Mouse (Mus musculus): Measurements from ENCODE around the gene Dusp12. TPM values are rescaled to one million over a fixed set of nuclear protein-coding genes. Genes with fewer than 3 reads are reported as not detected.

The Dusp12 gene
- polyA plus RNA-seq, 1 experiment = 6.1 TPM

Other genes with a start within 250 kb of the Dusp12 start
- 2.0 and 4.3 TPM in 2 replicates for gene Olfml2b, start 241.0 kb downstream of the Dusp12 start, polyA plus RNA-seq (2012; ENCODE audit: insufficient read depth, insufficient read length, missing spikeins)
- gene Atf6, start 17.8 kb downstream of the Dusp12 start, polyA plus RNA-seq (2012; ENCODE audit: insufficient read depth, insufficient read length, missing spikeins) = 11.1 and 14.5 TPM in 2 replicates
- not detected in 2 replicates for gene Gm26620, start 475 bp downstream of the Dusp12 start, polyA plus RNA-seq (2012; ENCODE audit: insufficient read depth, insufficient read length, missing spikeins)
- gene Fcrlb, start 27.4 kb upstream of the Dusp12 start, polyA plus RNA-seq (2012; ENCODE audit: insufficient read depth, insufficient read length, missing spikeins) = not detected in 2 replicates
- 1.8 TPM in 1 of 2 replicates, not detected in the other for gene Fcrla, start 42.0 kb upstream of the Dusp12 start, polyA plus RNA-seq (2012; ENCODE audit: insufficient read depth, insufficient read length, missing spikeins)
- 11.0 and 11.9 TPM in 2 replicates for gene Fcgr2b, start 91.0 kb upstream of the Dusp12 start, polyA plus RNA-seq (2012; ENCODE audit: insufficient read depth, insufficient read length, missing spikeins)
- gene Fcgr4, start 133.4 kb upstream of the Dusp12 start, polyA plus RNA-seq (2012; ENCODE audit: insufficient read depth, insufficient read length, missing spikeins) = 2.2 and 3.9 TPM in 2 replicates
- 15.9 and 17.1 TPM in 2 replicates for gene Fcgr3, start 179.4 kb upstream of the Dusp12 start, polyA plus RNA-seq (2012; ENCODE audit: insufficient read depth, insufficient read length, missing spikeins)
- gene Cfap126, start 228.4 kb upstream of the Dusp12 start, polyA plus RNA-seq (2012; ENCODE audit: insufficient read depth, insufficient read length, missing spikeins) = 2.6 and 11.0 TPM in 2 replicates